Mouse (Mus musculus) olfactory bulb, adult 2 months (tissue): ENCODE data around the gene Cmah.

ENCODE experiments used
- CTCF ChIP-seq: fragments of 200-500 bp; IDR thresholded peaks from 2 replicates; pipeline ENCODE4 v1.5.1; 2012; ENCODE audit warnings: low read depth, mild to moderate bottlenecking, low read length, moderate library complexity; ENCODE audit not compliant: insufficient read depth
- POLR2A ChIP-seq: fragments of 200-500 bp; IDR thresholded peaks from 2 replicates; pipeline ENCODE4 v1.6.1; 2012; ENCODE audit warnings: mild to moderate bottlenecking, low read depth, low read length, moderate library complexity; ENCODE audit not compliant: insufficient read depth

DNA sequence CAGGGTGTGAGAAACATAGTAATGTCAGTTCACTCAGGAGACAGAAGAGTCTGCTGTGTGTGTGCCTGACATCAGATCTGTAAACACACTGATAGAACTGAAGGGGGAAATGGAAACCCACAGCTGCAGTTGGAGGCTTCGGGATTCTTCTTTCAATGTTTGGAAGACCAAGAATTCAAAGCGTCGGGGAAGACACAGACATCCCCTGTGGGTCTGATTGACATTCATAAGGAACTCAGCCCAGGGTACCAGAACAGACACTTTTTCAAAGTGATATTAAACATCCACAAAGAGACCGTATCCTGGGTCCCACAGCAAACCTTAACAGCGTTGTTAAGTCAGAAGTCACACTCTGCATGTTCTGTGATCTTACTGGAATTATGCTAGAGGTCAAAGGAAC lies 119.8 kb downstream of the Cmah start:
- TF ChIP-seq CTCF (no peak), POLR2A (no peak)
